Mouse (Mus musculus) limb, embryonic 11.5 days (tissue): ENCODE results near the gene Abhd12. TPM values are rescaled to one million over a fixed set of nuclear protein-coding genes. Genes with fewer than 3 reads are reported as not detected.

ENCODE experiments used
- ATAC-seq: fragments of 200-750 bp; cut with Nextera tagmentation; 2 replicates; pipeline ENCODE4 v1.8.0; 2017; ENCODE audit warnings: low read depth; ENCODE audit not compliant: insufficient number of reproducible peaks, low FRiP score, low TSS enrichment
- DNase-seq: peaks from one replicate; pipeline ENCODE4 v3.0.0-alpha.2; 2015; ENCODE audit warnings: low spot score
- H3K27ac ChIP-seq: fragments of 300-500 bp; sonication (generic); replicated peaks from 2 replicates; pipeline ENCODE4 v1.5.1; 2014; ENCODE audit warnings: low read depth, mild to moderate bottlenecking, low read length
- H3K27me3 ChIP-seq: fragments of 300-500 bp; sonication (generic); 2 replicates; pipeline ENCODE4 v1.6.1; 2014; ENCODE audit warnings: mild to moderate bottlenecking, low read length, mixed read lengths; ENCODE audit not compliant: control insufficient read depth, insufficient read depth
- H3K36me3 ChIP-seq: fragments of 300-500 bp; sonication (generic); 2 replicates; pipeline ENCODE4 v1.6.1; 2014; ENCODE audit warnings: mild to moderate bottlenecking, low read length, moderate library complexity, mixed read lengths; ENCODE audit not compliant: control insufficient read depth, insufficient read depth
- H3K4me1 ChIP-seq: fragments of 300-500 bp; sonication (generic); 2 replicates; pipeline ENCODE4 v1.6.1; 2014; ENCODE audit warnings: low read length, mixed read lengths; ENCODE audit not compliant: control insufficient read depth, insufficient read depth
- H3K4me2 ChIP-seq: fragments of 300-500 bp; sonication (generic); 2 replicates; pipeline ENCODE4 v1.6.1; 2014; ENCODE audit warnings: low read depth, mild to moderate bottlenecking, moderate library complexity; ENCODE audit not compliant: severe bottlenecking
- H3K4me3 ChIP-seq: fragments of 300-500 bp; sonication (generic); 2 replicates; pipeline ENCODE4 v1.5.1; 2014; ENCODE audit warnings: low read depth, low read length
- H3K9ac ChIP-seq: fragments of 300-500 bp; sonication (generic); 2 replicates; pipeline ENCODE4 v1.6.1; 2014; ENCODE audit warnings: mild to moderate bottlenecking, low read length
- H3K9me3 ChIP-seq: fragments of 300-500 bp; sonication (generic); 2 replicates; pipeline ENCODE4 v1.6.1; 2016; ENCODE audit warnings: low read length; ENCODE audit not compliant: control insufficient read depth
- WGBS: fragments of 180-500 bp; shearing (Covaris S2); extraction: QIAGEN DNeasy Blood & Tissue Kit; methylation state at CpG from one replicate; pipeline ENCODE4 v1.1.7; 2014; 5-methylcytosine and 5-hydroxymethylcytosine counted together
- polyA plus RNA-seq: library from polyadenylated mRNA; unstranded; fragments of >200 nt; fragmentation: Nextera tagmentation; extraction: Ambion mirVana; gene quantifications from 2 replicates; pipeline ENCODE4 v1.2.1, GENCODE M21; 2014

The Abhd12 gene
- polyA plus RNA-seq, 1 experiment from 2014 or later: 50.1 TPM

GRCm38 (mm10) chr2:150837781-150838180 lies 66.8 kb downstream of the Abhd12 start:
- Histone ChIP-seq H3K4me1 (no peaks in the 10 kb centered on the region), H3K4me2 (no peak overlapping the region), H3K27ac (no peak overlapping the region), H3K9me3 (no peaks in the 10 kb centered on the region), H3K36me3 (no peaks in the 10 kb centered on the region; the same call in 1 of the 2 replicates), H3K27me3 (no peaks in the 10 kb centered on the region), H3K9ac (no peak overlapping the region), H3K4me3 (no peak overlapping the region)
- no peak for ATAC-seq
- WGBS: 87% methylated on average over 3 of the region's 3 CpGs
- no peak for DNase-seq

GRCm38 (mm10) chr2:150836906-150837305 lies 67.6 kb downstream of the Abhd12 start:
- WGBS: 80% methylated on average over 15 of the region's 15 CpGs
- Histone ChIP-seq H3K27ac (no peak overlapping the region), H3K36me3 (peaks cover 2% of the 10 kb centered on the region; the same call in 1 of the 2 replicates), H3K27me3 (no peaks in the 10 kb centered on the region), H3K9ac (no peak overlapping the region), H3K4me3 (no peak overlapping the region), H3K4me2 (no peak overlapping the region), H3K4me1 (no peaks in the 10 kb centered on the region), H3K9me3 (no peaks in the 10 kb centered on the region)
- no peak for DNase-seq
- ATAC-seq: no peak

DNA sequence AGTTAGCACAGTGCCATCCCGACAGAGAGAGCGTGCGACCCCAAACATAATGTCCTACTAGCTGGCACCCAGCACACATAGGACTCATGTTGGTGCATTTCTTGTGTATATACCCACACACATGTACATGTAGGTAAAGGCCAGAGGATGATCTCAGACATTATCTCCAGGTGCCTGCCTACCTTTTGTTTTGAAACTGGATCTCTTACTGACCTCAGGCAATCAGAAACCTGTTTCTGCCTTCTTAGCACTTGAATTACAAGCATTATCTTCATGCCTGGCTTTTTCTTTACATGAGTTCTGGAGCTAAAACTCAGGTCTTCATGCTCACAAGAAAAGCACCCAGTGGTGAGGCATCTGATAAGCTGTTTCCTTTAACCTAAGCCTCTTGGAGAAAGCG lies 68.6 kb downstream of the Abhd12 start:
- Histone ChIP-seq H3K4me1 (no peaks in the 10 kb centered on the region), H3K9ac (no peak overlapping the region), H3K27me3 (no peaks in the 10 kb centered on the region), H3K4me2 (no peak overlapping the region), H3K9me3 (no peaks in the 10 kb centered on the region), H3K4me3 (no peak overlapping the region), H3K27ac (no peak overlapping the region), H3K36me3 (peaks cover 4% of the 10 kb centered on the region; the same call in 1 of the 2 replicates)
- DNase-seq (no peak), ATAC-seq (no peak)
- 93% methylated on average over 4 of the region's 4 CpGs for WGBS

- 95% methylated on average over 7 of the region's 7 CpGs for WGBS
- no peaks in the 10 kb centered on the region for H3K27me3 ChIP-seq
- no peak overlapping the region for H3K4me3 ChIP-seq
- no peaks in the 10 kb centered on the region for H3K9me3 ChIP-seq
- peaks cover 8% of the 10 kb centered on the region for H3K36me3 ChIP-seq
- DNase-seq (no peak), ATAC-seq (no peak)
- no peak overlapping the region for H3K9ac ChIP-seq
- no peaks in the 10 kb centered on the region for H3K4me1 ChIP-seq
- no peak overlapping the region for H3K4me2 ChIP-seq
- H3K27ac ChIP-seq: no peak overlapping the region
Measured at GRCm38 (mm10) chr2:150834616-150835015, 69.9 kb downstream of the Abhd12 start.

- H3K27me3 ChIP-seq: no peaks in the 10 kb centered on the region
- ATAC-seq (no peak), DNase-seq (no peak)
- WGBS: 94% methylated on average over 7 of the region's 7 CpGs
- no peak overlapping the region for H3K27ac ChIP-seq
- no peak overlapping the region for H3K9ac ChIP-seq
- peaks cover 16% of the 10 kb centered on the region for H3K36me3 ChIP-seq
- H3K9me3 ChIP-seq: no peaks in the 10 kb centered on the region
- no peak overlapping the region for H3K4me2 ChIP-seq
- H3K4me1 ChIP-seq: no peaks in the 10 kb centered on the region
- no peak overlapping the region for H3K4me3 ChIP-seq
Measured at GRCm38 (mm10) chr2:150832029-150832428, 72.5 kb downstream of the Abhd12 start.

DNA sequence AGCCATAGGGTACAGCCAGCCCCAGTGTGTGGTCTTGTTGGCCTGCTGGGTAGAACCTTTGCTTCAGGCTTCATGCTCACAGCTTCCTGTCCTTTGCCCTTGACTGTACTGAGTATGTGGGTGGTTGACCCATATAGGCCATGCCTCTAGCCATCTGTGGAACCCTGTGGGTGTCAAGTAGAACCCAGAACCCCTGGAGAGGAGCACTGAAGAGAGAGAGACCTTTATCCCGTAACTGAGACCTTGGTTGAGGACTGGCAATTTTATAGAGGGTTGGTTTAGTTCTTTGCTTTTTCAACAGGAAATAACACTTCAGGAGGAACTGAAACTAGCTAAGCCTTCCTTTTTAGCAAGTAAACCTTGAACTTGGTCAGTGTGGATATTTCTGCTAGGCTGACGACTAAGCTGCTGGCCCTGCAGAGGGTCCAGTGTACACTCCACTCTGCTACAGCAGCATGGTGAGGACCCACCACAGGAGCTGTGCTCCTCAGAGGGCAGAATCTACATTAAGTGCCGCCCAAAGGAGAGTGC lies 73.6 kb downstream of the Abhd12 start:
- H3K9me3 ChIP-seq: no peaks in the 10 kb centered on the region
- no peaks in the 10 kb centered on the region for H3K27me3 ChIP-seq
- no peak overlapping the region for H3K27ac ChIP-seq
- H3K4me1 ChIP-seq: no peaks in the 10 kb centered on the region
- 81% methylated on average over 3 of the region's 3 CpGs for WGBS
- no peak overlapping the region for H3K4me2 ChIP-seq
- no peak overlapping the region for H3K9ac ChIP-seq
- ATAC-seq: no peak
- peaks cover 17% of the 10 kb centered on the region for H3K36me3 ChIP-seq
- DNase-seq: no peak
- no peak overlapping the region for H3K4me3 ChIP-seq

DNA sequence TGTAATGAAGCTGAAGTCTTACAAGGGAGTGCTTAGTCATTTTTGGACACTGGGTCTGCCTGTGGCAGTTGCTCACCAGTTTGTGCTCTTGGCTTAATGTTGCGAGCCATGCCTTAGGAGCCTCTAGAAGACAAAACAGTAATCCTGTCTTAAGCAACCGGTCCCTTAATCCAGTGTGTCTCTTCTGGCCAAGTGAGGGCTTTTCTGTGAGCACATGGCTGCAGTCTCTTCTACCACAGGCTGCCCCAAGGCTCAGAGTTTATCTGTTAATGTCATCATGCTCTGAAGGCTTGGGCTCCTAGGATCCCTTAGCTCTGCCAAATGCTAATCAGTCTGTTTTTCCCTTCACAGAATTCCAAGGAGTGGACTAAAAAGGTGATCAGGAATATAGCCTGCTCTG lies 74.5 kb downstream of the Abhd12 start:
- no peak overlapping the region for H3K4me2 ChIP-seq
- ATAC-seq: no peak
- H3K27ac ChIP-seq: no peak overlapping the region
- H3K27me3 ChIP-seq: no peaks in the 10 kb centered on the region
- no peak overlapping the region for H3K4me3 ChIP-seq
- WGBS: 86% methylated on average over 2 of the region's 2 CpGs
- H3K36me3 ChIP-seq: peaks cover 18% of the 10 kb centered on the region
- H3K4me1 ChIP-seq: no peaks in the 10 kb centered on the region
- H3K9ac ChIP-seq: no peak overlapping the region
- no peaks in the 10 kb centered on the region for H3K9me3 ChIP-seq
- no peak for DNase-seq

DNA sequence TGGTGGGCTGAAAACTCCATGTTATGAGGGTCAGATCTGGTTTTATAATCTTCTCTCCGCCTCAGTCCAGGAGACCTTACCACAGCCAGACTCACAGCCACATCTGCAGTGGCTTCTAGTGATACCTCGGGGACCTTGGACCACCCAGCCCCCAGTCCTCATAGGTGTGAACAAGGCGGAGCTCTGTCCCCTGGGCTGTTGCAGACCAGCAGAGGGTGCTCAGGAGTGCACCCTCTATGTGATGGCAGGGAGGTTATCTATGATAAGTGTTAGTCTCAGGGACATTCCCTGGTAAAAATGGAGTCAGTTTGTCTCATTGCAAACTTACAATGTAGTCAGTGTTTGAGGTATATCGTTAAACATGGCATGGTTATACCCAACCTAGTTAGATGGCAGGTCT lies 75.9 kb downstream of the Abhd12 start:
- no peaks in the 10 kb centered on the region for H3K9me3 ChIP-seq
- no peak overlapping the region for H3K27ac ChIP-seq
- no peaks in the 10 kb centered on the region for H3K27me3 ChIP-seq
- no peak overlapping the region for H3K4me2 ChIP-seq
- DNase-seq (no peak), ATAC-seq (no peak)
- no peak overlapping the region for H3K9ac ChIP-seq
- WGBS: 73% methylated on average over 4 of the region's 4 CpGs
- no peaks in the 10 kb centered on the region for H3K4me1 ChIP-seq
- peaks cover 22% of the 10 kb centered on the region for H3K36me3 ChIP-seq
- H3K4me3 ChIP-seq: no peak overlapping the region

GRCm38 (mm10) chr2:150828164-150828563 lies 76.4 kb downstream of the Abhd12 start:
- H3K36me3 ChIP-seq: peaks cover 23% of the 10 kb centered on the region
- ATAC-seq (no peak), DNase-seq (no peak)
- no peaks in the 10 kb centered on the region for H3K27me3 ChIP-seq
- H3K9me3 ChIP-seq: no peaks in the 10 kb centered on the region
- H3K27ac ChIP-seq: no peak overlapping the region
- no peak overlapping the region for H3K9ac ChIP-seq
- H3K4me1 ChIP-seq: no peaks in the 10 kb centered on the region
- H3K4me3 ChIP-seq: no peak overlapping the region
- 83% methylated on average over 3 of the region's 3 CpGs for WGBS
- no peak overlapping the region for H3K4me2 ChIP-seq
